Mouse (Mus musculus) adrenal gland, postnatal 25 days (tissue): ENCODE data around the gene Gm17019. TPM values are rescaled to one million over a fixed set of nuclear protein-coding genes. Genes with fewer than 3 reads are reported as not detected.
"Not testable (repeated sequence)": the region's sequence is repeated elsewhere in the genome, so short reads cannot be mapped to it uniquely, and the experiment has no call there.

Experiments
- DNase-seq: peaks from one replicate; pipeline ENCODE4 v3.0.0; 2021; ENCODE audit warnings: mixed read lengths
- long read RNA-seq: library from polyadenylated mRNA; stranded (forward); transcript quantifications from one replicate; pipeline ENCODE4 v2.0.0, GENCODE M21; 2021
- total RNA-seq: library from RNA; stranded (reverse); gene quantifications from 2 replicates; pipeline ENCODE4 v1.2.3, GENCODE M21; 2021

Gm17019 gene
- not detected in 2 replicates for total RNA-seq
- long read RNA-seq = 0 reads

DNA sequence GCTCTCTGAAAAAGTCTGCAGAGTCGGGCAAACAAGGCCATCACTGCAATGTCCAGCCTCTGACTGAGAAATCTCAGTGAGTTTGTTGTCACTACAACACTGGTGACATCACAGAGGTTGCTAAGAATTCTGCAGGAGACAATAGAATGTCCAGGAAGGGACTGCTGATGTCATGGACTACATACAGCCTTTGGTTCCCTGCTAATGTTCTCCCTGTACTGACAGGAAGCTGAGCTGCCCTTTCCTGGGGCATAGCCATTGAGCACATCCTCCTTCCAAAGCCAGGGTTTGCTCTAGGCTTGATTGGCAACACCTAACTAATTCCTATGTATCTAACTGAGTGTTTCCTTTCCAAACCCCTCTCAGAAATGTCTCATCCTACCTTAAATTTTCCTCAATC, at the start of gene Gm17019:
Gene Gm17019 (minus strand): TSS at position 101 of the 400 bp plus-strand sequence.
- DNase-seq = not testable (repeated sequence)

DNA sequence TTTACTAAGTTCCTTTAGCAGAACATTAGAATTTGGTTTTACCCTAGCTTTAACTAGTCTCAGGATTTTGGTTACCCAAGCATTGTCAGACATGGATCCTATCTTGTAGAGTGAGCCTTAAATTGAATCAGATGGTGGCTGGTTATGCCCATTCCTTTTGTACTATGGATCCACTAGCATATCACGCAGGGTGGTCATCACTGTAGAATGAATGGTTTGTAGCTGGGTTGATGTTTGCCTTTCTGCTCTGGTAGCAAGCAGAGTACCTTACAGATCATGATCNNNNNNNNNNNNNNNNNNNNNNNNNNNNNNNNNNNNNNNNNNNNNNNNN, 29.6 kb upstream of the Gm17019 start:
- DNase-seq = not testable (repeated sequence)

DNA sequence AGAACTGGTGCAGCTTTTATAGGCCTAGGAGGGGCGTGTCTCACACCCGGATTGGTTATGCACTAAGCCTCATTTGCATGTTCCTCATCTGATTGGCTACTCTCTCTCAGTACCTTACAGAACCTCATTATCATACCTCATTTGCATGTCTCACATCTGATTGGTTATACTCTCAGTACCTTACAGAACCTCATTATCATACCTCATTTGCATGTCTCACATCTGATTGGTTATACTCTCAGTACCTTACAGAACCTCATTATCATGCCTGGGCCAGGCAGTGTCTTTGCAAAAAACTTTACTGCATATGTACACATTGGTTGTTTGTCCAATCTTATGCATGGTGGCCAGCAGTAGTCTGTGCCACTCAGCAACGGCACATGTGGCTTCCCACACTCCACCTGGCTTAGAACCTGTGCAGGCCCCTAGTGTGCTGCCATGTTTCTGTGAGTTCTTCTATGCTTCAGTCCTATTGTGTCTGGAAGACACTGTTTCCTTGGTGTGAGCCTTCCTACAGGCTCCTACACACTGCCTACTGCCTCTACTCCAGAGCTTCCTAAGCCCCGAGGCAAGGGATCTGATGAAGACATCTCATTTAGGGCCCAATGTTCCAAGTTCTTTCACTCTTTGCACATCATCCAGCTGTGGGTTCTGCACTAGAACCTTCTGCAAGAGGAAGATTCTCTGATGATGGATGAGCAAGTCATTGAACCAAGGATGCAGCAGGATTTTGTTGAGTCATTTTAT, 29.0 kb upstream of the Gm17019 start:
- DNase-seq = not testable (repeated sequence)

DNA sequence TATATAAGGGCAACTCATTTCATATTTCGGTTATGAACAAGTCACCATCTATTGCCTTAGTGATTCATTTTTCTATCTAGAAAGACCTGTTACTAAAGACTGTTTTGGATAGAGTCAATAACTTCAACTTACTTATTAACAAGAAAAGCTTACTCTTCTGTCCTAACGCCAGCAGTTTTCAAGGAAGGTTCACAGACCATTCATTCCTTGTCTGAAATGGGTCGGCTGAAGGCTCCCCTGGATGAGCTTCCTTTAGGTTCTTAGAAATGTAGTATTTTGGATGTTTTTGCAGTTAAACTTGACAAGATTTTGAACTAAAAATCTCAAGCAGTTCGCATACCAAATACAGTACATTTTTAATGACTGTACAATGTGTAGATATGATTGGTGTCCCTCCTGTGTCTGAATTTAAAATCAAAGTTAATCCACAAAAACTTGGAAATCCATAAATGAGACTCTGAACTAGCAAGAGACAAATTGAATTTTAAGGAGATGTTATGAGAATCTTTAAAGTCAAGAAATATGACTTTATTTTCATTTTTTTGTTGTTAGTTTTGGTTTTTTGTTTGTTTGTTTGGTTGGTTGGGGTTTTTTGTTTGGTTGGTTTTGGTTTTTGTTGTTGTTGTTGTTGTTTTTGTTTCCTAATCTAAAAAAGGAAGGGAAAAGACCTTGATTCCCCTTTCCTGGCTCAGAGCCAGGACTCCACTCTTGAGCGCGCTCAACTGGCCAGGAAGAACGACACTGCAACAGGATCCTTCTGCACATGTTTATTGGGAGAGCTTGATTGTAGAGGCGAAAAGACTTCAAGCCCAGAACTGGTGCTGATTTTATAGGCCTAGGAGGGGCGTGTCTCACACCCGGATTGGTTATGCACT, 21.6 kb upstream of the Gm17019 start:
- DNase-seq = not testable (repeated sequence)

DNA sequence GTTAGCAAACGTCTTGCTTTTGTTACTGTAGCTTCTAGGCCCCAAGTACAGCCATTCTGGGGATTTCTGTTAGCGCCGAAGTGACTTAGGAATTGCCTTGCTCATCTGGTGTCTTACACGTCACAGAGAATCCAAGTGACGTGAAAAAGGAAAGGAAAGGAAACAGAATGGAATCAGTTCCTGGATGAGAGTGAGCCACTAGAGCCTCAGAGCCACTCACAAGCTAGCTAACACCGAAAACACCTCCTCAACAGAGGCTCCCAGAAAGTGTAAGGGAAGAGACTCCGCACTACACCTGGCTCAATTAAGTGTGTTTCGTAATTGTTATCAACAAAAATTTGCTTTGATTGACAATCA, 20.8 kb upstream of the Gm17019 start:
- not testable (repeated sequence) for DNase-seq

DNA sequence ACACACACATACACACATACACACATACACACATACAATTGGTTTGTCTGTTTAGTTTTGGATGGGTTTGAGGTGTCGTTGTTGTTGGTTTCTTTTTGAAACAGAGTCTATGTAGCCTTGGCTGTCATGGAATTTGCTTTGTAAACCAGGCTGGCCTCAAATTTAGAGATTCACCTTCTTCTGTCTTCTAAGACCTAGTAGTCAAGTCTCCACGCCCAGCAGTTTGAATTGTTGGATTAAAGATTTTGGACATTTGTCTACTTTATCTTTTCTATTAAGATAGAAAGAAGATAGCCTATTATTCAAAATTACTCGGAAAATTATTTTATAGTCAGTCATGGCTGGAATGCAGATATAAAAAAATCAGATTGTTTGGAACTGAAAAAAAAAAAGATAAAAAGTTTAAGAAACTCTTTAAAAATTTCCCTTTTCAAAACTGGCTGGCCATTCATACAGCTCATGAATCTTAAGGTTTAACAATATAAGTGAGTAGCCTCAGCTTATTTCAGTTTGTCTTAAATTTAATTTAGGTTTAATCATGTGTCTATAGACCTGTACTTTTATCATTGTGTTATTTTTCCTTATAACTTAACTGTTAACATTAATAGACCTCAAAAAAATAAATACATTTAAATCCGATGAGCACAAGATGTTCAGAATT, 20.3 kb upstream of the Gm17019 start:
- not testable (repeated sequence) for DNase-seq

DNA sequence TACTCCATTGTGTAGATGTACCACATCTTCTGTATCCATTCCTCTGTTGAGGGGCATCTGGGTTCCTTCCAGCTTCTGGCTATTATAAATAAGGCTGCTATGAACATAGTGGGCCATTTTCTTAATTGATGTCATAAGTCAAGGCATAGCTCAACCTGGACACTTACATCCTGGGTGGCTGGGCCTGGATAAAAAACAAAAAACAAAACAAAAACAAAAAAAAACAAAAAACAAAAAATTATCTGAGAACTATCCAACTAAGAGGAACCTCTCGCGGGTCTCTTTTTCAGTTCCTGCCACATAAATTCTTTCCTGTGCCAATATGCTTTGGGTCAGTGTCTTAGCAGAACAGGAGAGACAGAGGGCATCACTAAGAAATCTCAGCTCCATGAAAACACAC, 18.0 kb upstream of the Gm17019 start:
- DNase-seq = not testable (repeated sequence)

DNA sequence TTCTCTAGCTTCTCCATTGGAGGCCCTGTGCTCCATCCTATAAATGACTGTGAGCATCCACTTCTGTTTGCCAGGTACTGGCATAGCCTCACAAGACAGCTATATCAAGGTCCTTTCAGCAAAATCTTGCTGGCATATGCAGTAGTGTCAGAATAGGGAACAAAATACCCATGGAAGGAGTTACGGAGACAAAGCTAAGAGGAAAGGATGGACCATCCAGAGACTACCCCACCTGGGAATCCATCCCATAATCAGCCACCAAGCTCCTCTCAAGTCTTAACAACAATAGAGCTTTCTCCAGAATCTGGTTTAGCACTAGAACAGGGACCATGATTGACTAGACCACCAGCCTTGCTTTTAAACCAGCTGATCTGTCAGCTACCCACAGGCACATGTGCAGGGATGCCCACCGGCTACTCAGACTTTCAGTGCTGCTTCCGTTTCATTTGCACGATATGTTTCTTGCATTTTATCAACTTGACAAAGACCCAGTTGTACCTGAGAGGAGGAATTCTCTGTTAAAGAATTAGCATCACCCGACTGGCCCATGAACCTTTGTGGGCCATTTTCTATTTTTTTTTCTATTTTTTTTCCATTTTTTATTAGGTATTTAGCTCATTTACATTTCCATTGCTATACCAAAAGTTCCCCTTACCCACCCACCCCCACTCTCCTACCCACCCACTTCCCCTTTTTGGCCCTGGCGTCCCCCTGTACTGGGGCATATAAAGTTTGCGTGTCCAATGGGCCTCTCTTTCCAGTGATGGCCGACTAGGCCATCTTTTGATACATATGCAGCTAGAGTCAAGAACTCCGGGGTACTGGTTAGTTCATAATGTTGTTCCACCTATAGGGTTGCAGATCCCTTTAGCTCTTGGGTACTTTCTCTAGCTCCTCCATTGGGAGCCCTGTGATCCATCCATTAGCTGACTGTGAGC, 12.3 kb upstream of the Gm17019 start:
- not testable (repeated sequence) for DNase-seq

DNA sequence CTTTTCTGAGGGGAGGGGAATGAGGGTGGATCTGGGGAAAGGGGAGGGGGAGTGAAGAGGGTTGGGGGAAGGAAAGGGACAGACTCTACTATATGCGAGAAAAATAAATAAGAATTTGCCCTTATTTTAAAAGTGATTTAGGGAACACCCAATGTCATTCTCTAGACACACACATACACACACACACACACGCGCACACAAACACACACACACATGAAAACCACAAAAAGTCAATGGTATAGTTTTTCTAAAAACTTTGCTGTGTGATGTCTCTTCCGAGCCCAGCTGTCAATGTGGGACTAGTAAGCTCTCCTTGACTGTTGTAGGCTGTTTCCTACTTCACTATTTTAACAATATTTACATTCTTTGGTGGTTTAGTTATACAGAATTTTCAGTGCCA, 8.0 kb upstream of the Gm17019 start:
- DNase-seq = not testable (repeated sequence)

DNA sequence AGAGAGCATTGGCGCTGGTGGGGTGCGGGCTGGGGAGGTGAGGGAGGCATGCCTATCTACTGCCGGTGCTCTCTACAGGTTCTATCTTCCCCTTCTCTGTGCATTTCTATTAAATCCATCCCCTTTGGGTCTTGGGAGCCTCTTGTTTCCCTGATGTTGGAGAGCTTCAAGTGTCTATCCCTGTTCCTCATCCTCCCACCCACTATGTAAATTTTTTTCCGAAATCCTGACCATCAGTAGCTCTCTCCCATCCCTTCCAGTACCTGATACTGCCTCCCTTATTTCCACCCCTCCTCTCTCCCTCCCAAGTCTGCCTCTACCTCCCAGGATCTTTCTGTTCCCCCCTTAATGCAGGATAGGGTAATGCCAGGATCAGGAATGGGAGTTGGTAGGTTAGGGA, 7.2 kb upstream of the Gm17019 start:
- DNase-seq = not testable (repeated sequence)

DNA sequence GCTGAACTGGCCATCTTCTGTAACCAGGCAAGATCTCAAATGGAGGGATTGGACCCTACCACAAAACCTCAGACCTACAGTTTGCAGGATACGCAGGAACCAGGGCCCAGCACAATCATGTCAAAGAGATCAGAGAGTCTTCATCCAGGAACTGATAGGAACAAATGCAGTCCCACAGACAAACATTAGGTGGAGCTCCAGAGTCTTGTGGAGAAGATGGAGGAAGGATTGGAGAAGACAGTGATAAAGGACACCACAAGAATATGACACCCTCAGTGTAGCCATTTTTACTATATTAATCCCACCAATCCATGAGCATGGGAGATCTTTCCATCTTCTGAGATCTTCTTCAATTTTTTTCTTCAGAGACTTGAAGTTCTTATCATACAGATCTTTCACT, 8.5 kb downstream of the Gm17019 start:
- peak; percentile 2 for DNase-seq

DNA sequence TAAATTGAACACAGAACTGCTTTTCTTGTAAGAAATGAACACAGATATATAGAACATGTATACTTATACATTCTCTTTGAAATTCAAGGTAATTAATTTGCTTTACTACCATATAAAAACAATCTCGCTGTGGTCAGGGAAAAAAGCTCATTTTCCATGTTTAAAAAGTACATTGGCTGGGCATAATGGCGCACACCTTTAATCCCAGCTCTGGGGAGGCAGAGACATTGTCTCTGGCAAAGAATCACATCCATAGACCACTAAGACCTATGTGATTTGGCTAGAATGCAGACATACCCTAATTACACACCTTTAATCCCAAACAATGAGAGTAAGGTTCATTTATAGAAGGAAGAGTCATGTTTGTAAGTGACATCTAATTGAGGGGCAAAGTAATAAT, 12.7 kb downstream of the Gm17019 start:
- DNase-seq = not testable (repeated sequence)

DNA sequence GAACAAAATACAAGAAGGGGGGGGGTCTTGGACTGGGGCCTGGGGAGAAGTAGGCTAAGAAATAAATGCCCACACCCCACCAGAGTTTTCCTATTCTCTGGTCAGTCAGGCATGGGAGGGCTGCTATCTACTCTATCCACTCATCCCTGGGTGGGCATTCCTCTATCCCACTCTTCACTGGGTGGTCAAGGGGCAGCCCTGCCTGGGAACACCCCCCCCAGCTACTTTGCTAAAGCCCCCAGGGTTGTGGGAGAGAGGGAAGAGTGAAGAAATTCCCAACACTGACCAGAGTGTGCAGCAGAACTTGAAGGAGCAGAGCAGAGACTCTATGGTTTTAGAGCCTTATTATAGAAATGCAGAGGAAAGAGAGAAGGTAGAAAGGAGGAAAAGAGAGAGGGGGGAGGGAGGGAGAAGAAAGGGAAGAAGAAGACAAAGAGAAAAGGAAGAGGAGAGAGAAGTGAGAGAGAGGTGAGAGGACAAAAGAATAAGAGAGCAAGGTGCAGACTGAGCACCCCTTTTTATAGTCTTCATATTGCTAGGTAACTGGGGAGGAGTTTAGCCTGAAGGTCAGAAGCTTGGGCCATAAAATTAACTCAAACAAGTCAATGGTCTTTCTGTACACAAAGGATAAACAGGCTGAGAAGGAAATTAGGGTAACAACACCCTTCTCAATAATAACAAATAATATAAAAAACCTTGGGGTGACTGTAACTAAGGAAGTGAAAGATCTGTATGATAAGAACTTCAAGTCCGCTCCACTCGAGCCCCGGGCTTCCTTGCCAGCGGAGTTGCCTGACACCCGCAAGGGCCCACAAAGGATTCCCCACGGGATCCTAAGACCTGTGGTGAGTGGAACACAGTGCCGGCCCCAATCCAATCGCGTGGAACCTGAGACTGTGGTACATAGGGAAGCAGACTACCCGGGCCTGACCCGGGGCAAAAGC, 21.9 kb downstream of the Gm17019 start:
- DNase-seq = not testable (repeated sequence)

DNA sequence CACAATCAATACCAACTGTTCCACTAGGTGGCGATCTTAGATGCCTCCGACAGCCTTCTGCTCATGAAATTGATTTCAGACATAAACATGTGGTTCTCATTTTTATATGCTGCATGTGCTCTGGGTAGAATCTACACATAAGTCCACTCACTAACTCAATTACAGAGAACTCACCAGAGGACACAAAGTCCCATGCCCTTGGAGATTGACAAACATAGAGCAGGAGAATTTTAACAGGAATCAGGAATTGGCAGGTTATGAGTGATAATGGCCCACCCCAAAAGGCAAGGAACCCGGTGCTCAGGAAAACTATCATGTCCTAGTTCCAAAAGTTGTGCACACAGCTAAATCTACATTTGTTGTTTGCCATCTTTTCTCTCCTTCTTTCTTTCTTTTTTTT, 25.9 kb downstream of the Gm17019 start:
- not testable (repeated sequence) for DNase-seq

DNA sequence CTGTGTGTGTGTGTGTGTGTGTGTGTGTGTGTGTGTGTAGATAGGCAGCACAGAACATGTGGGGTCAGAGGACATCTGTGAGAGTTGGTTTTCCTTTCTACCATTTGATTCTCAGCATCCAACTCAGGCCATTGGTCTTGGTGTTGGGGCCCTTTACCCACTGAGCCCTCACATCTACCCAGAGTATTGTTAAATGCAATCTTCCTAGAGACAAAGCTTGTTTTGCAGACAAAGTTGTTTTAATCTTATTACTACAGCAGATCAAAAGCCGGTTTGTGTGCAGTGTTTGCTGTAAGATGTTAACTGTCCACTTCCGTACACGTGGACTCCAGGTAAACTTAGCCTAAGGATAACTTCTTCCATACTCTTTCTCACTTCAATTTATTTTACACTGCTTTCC, 26.5 kb downstream of the Gm17019 start:
- DNase-seq = not testable (repeated sequence)

DNA sequence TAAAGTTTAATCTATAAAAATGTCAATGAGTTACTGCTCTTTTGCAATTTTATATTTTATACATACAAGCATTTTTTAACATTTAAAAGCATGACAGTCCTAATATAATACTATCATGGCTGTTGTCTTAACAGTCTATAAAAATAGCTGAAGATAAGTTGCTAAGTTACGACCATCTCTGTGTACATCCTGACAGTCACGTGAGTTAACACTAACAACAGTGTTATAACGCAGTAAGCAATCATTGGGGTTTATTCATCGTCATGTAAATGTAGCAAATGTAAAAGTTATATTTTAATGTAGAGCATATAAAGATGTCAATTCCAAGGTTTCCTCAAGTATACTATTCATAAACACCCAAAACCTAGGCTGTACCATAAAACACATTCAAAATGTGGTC, 27.2 kb downstream of the Gm17019 start:
- not testable (repeated sequence) for DNase-seq

DNA sequence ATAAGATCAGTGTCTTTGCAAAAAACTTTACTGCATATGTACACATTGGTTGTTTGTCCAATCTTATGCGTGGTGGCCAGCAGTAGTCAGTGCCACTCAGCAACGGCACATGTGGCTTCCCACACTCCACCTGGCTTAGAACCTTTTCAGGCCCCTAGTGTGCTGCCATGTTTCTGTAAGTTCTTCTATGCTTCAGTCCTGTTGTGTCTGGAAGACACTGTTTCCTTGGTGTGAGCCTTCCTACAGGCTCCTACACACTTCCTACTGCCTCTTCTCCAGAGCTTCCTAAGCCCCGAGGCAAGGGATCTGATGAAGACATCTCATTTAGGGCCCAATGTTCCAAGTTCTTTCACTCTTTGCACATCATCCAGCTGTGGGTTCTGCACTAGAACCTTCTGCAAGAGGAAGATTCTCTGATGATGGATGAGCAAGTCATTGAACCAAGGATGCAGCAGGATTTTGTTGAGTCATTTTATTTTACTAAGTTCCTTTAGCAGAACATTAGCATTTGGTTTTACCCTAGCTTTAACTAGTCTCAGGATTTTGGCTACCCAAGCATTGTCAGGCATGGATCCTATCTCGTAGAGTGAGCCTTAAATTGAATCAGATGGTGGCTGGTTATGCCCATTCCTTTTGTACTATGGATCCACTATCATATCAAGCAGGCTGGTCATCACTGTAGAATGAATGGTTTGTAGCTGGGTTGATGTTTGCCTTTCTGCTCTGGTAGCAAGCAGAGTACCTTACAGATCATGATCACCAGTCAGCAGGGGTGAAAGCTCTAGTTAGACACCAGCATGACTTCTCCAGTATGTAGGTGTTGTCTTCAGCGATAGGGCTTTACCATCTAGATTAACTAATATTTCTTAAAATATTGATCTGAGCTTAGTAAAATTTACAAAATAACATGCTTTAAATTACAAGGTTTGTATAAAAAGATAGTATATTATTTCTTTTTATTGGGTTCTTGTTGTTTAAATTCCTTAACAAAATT, 27.9 kb downstream of the Gm17019 start:
- not testable (repeated sequence) for DNase-seq

DNA sequence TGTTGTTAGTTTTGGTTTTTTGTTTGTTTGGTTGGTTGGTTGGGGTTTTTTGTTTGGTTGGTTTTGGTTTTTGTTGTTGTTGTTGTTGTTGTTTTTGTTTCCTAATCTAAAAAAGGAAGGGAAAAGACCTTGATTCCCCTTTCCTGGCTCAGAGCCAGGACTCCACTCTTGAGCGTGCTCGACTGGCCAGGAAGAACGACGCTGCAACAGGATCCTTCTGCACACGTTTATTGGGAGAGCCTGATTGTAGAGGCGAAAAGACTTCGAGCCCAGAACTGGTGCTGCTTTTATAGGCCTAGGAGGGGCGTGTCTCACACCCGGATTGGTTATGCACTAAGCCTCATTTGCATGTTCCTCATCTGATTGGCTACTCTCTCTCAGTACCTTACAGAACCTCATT, 34.7 kb downstream of the Gm17019 start:
- DNase-seq = not testable (repeated sequence)

DNA sequence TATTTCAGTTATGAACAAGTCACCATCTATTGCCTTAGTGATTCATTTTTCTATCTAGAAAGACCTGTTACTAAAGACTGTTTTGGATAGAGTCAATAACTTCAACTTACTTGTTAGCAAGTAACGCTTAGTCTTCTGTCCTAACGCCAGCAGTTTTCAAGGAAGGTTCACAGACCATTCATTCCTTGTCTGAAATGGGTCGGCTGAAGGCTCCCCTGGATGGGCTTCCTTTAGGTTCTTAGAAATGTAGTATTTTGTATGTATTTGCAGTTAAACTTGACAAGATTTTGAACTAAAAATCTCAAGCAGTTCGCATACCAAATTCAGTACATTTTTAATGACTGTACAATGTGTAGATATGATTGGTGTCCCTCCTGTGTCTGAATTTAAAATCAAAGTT, 35.2 kb downstream of the Gm17019 start:
- not testable (repeated sequence) for DNase-seq
